Mouse (Mus musculus) heart, postnatal 4 days (tissue): ENCODE data around the gene Vps13c. TPM values are rescaled to one million over a fixed set of nuclear protein-coding genes. Genes with fewer than 3 reads are reported as not detected.

Experiments
- DNase-seq: peaks from one replicate; pipeline ENCODE4 v3.0.0; 2021
- total RNA-seq, 2 experiments: library from RNA; stranded (reverse); gene quantifications; 2 replicates each; pipeline ENCODE4 v1.2.3; 2021

Vps13c gene
- total RNA-seq: 10 to 100 TPM; 28.9 to 30.7 TPM

DNA sequence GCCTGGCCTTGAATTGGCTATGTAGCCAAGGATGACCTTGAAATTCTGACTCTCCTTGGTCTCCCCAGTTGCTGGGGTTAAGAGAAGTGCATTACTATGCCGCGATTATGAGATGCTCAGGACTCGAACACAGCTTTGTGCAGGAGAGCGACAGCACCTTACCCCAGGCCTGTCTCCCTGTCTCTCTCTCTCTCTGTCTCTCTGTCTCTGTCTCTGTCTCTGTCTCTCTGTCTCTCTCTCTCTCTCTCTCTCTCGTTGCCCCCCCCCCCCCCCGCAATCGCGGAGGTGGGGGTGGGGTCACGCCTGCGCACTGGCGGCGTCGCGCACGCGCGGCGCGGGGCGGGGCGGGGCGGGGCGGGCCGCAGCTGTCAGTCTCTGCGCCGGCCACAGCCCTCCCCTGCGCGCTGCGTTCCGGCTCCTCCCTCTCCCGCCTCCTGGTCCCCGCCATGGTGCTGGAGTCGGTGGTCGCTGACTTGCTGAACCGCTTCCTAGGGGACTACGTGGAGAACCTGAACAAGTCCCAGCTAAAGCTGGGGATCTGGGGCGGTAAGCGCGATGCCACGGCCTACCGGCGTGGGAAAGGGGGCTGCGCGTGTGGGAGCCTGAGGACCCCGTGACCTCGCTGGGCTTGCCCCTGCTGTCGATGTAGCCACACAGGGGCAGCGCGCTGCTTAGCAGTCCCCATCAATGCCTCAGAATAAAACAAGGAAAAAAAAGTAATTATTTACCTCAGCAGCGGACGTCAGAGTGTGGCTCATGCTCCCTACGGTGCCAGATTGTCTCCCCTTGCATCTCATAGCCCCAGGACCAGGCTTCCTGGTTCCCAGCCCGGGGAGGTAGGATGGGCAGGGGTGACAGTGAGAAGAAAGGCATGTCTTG, at the start of gene Vps13c:
Gene Vps13c (plus strand): TSS at position 416 of the 879 bp plus-strand sequence.
- peak; percentile 85 for DNase-seq

DNA sequence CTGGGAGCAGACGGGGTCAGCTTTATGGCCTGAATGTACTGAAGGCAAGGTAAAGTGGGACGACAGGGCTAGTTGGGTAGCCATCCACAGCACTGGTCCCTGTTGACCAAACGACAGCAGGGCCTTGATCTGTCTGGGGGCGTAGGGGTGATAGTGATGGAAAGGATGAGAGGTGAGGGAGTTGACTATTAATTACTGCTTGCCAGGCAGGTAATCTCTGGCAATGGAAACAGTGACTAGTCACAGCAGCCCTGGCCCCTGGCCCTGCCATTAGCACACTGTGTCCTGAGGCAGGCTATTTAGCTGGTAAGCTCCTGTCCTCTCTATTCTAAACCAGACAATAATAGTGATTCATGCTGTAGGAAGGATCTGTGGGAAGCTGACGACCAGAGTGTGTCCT, 47.8 kb upstream of the Vps13c start:
- no peak for DNase-seq

DNA sequence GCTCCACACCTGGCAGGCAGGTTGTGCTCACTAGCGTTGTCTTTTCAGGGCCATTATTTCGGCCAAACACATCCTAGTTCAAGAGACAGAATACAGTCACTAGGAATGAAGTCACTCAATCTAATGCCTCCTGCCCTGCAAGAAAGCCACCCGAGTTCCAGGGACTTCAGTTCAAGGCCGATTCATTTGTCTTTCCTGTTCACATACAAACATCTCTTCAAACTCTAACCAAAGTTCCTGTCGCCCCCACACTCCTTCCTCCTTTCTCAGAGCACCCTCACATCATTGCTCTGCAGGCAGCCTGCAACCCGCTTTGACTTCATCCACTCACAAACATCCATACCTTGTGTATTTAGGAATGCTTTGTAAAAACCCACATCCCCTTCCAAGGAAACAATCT, 46.7 kb upstream of the Vps13c start:
- no peak for DNase-seq

DNA sequence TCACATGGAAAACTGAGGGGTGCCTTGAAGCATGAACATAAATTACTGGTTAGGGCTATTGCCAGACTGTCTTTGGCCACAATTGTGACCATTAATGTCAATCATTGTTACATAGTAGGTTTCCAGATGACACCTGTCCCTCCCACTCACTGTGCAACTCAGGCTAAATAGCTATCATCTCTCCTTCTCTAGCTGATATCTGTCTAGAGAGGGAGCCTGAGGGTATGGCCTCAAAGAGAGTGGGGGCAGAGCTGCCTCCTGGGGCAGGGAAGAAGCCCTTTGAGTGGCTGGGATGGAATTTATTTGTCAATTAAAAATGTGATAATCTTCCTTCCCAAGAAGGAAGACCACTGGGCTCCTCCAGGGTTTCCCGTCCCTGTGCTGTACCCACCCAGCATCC, 46.0 kb upstream of the Vps13c start:
- DNase-seq: no peak

DNA sequence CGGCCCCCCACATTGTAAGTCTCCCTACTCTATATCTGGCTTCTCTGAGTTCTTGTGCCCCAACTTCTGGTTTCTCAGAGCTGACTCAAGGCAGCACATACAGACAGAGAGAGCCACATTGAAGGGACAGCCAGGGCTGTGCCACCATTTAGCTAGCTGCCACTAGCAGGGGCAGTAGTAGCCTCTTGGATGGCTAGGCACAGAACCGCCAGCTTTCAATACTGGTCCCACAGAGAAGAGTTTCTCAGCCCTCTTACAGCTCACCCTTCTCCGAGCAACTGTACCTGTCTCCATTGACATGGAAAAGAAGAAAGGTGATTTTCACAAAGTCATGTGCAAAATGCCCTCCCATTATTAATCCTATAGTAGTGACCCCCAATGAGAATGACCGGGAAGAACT, 45.5 kb upstream of the Vps13c start:
- no peak for DNase-seq

DNA sequence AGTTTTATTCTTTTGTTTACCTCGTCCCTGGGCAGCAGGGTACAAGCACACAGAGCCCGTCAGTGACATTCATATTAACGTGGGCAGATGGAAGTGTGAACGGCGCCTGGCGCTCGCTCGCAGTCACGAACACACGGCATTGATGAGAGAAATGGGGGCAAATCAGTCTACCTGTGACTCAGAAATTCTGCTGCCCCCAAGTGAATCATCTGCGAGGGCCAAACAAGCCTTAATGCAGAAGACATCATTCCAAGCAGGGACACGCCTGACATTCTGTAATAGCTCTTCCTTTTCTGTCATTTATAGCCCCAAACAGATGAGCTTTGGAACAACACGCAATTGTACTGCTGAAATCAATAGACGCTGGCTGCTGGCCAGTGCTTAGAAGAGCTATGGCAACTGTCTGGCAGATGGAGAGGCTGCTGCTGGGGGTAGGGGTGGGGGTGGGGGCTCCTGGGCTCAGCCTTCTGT, 45.0 kb upstream of the Vps13c start:
- no peak for DNase-seq

DNA sequence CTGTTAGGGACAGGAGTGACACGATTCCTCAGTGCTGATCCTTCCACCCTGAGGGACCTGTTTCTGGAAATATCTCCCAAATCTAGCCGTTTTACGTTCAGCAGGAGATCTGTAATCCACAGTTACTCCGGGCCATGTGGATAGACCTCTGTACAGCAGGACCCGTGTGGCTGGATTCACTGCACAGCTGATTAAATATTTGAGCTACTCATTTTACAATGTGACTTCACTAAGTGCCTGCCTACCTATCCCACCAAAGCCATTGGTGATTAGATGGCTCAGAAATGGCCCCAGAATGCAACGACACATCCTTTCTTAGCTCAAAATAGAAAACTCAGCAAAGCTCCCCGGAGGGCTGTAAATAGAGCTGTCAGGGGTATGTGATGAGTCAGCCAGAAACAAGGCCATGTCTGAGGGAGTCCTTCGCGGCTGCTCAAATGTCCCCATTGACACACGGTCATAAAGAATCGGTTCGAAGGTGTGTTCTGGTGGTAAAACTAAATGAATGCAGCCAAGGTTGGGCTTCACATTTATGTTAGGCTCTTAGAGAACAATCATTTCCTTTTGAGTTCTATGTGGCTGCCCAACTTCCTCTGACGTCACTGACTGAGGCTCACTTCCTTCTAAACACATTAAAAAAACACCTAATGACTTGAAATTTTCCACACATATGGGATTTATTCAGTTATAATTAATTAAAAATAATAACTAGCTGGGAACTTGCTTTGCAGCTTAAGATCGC, 40.9 kb upstream of the Vps13c start:
- DNase-seq: no peak

DNA sequence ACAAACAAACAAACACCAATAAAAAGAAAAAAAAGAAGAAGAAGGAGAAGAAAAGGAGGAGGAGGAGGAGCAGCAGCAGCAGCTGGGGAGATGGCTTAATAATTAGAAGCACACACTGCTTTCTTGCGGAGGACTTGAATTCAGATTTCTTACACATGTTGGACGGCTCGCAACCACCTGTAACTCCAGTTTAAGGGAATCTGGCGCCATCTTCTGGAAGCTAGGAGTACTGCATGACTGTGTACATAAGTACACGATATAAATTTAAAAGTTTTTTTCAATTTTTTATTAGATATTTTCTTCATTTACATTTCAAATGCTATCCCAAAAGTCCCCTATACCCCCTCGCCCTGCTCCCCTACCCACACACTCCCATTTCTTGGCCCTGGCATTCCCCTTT, 38.0 kb upstream of the Vps13c start:
- DNase-seq: peak; percentile 67

DNA sequence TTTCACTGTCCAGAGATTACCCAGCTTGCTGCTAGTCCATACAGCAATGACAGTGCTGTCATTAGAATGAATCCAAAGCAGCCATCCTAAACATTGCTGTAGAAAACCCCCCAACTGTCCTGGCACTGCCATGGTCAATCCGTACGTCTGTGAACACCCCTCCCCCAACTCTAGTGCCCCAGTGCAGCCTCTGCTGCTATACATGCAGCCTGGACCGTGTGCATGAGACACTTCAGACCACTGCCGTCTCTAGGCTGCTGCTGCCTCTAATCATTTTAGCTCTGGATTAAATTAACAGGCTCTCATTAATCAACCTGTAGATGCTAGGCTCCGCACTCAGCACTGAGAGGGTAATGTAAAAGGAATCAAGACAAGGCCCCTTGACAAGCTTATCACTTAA, 33.2 kb upstream of the Vps13c start:
- no peak for DNase-seq

DNA sequence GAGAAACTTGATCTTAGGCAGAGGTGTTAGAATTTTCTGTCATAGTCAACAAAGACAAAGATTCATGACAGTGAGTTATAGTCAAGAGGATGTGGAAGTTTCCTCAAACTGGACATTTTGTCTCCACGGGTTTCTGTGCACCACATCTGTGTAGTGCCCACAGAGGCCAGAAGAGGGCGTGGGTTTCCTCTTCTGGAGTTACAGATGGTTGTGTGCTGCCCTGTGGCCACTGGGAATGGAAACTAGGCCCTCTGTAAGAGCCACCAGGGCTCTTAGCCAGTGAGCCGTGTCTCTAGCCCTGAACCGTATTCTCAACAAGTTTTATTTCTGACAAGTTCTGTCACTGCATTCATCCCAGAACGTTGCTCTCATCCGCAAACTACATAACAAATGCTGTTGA, 29.7 kb upstream of the Vps13c start:
- DNase-seq: peak; percentile 12

DNA sequence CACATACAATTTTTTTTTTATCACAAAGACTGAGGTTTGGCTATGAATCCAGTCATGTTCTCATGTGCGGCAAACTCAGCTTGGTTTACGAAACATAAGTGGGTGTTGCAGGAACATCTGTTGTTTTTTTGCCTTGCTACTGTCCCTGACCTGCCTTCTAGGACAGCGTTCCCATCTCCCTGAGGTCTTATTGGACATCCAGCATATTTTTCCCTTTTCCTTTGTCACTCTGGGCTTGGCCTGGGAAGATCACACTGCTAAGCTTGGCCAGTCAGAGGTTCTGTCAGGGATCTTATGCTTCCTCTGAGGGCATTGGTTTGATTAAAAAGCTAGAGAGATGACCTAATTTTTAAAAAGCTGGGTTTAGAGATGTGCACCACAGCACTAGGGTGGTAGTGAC, 29.1 kb upstream of the Vps13c start:
- no peak for DNase-seq

DNA sequence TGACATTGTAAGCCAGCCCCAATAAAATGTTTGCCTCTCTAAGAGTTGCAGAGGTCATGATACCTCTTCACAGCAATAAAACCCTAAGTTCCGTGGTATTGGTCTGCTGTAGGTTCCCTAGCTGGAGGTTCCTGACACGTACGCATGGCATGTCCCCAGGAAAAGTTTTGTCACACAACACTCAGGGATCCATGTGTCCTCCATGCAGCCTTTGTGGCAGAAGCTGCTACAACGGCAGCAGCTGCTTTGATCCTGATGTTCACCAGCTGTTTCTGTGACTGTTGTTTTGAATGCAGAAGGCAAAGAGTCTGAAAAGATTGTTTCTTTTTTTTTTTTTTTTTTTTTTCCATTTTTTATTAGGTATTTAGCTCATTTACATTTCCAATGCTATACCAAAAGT, 27.0 kb upstream of the Vps13c start:
- DNase-seq: peak; percentile 42

DNA sequence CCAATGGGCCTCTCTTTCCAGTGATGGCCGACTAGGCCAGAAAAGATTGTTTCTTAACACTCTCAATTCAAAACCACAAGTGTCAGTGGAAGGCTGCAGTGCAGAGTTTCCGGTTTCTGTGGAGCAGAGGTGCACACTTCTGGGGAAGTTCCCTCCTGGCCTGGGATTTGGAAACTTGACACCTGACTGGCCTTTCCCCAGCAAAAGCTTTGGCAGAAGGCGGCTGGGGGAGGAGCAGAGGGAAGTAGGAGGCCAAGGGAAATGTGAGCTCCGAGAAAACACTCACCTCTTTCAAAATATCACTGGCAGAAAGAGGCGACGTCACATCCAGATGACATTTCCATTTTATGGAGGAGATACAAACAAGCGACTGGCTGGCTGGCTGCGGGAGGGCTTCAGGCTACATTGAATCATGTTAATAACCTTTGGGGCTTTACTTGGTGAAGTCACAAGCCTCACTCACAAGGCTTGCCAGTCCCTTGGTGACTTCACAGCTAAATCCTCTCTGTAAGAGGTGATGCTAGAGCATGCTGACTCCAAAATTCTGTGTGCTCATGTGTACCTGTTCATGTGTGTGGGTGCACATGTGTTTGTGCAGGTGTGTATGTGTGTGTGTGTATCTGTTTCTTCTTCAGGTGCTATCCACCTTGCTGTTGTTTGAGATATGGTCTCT, 26.4 kb upstream of the Vps13c start:
- DNase-seq: peak; percentile 85

DNA sequence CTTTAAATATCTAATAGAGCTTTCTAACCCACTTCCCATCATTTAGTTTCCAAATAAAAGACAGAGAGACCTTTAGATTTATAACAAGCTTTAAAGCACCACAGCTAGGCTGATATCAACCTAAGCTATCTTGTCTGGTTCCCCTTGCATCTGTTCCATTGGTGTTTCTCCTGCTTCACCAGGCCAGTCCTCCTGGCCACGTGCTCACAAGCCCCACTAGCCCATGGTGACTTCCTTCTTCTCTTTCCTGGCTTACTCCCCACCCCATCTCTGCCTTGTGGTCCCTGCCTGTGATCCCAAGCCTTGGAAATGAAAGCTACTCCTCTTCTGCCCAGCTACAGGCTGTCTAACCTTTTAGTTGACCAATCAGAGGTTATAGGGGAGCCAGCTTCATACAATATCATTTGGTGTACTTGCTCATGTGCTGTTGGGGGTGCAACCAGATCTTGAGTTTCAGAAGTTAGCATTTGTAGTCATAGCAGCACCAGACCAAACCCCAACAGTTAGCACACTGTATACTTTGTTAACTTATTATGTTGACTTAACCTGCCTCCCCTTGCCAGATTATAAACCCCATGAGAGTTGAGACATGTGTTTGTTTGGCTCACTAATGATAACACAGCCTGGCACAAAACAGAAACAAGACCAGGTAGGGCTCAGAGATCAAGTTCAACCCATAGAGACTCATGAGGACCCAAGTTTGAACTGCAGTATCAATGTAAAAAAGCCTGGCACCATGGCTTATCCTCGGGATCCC, 23.8 kb upstream of the Vps13c start:
- DNase-seq: no peak

DNA sequence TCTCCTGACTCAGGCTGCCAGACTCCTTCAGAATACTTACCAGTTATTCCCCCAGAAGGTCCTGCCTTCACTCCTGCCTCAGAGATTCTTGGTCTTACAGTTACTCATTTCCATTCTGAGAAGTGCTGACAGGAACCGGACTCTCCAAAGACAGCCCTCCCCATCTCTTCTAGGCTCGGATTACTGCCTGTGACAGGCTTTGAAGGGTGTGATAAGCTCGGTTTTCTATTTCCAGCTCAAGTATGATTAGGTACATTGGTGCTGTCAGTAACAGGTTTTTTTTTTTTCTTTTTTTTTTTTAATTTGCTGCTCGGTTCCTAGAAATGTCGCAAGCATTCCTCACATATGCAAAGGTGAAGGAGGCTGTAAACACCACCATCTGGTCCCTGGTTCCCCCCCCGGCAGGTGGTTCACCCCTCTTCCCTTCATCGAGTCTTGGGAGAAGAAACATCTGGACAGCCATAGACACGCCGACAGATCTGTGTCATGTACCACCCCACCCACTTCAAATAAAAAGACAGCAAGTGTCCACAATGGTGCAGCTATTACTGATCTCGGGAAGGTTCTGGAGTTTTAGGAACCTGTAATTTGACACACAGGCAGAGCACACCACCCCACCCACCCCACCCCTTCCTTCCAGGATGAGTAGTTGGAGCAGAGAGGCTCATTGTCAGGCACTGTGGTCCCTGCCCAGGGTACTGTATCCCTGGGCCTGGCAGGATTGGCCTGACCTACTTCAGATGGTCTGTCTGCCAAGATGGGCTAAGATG, 22.1 kb upstream of the Vps13c start:
- DNase-seq: peak; percentile 38

DNA sequence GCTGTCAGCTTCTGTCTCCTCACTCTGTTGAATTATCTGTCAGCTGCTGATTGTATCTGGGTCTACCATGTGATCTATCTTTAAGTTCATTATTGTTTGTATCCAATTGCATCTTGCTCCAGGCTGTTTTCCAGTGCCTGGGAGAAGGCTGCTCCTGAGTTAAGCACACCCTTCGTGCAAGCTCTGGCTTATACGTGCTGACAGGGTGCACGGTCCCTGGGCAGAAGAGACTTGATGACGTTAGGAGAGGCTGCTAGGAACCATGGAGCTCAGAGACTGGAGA, 21.6 kb upstream of the Vps13c start:
- DNase-seq: no peak

DNA sequence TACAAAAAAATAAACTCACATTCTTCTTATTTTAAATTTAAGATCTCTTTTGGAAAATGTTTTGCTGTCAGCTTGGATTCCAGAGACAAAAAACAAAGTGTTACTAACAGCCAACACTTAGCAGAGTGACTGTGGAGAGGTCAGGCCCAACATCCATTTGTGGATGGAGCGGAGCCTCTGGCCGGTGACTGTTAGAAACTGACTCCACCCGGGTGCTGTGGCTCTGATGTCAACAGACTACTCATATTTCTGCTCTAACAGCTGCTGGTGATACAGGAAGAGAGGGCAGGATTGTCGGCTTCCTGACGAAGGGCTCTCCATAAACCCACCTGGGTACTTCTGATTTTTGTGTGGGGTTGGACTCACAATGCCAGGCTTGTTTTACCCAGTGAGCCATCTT, 17.1 kb upstream of the Vps13c start:
- no peak for DNase-seq

DNA sequence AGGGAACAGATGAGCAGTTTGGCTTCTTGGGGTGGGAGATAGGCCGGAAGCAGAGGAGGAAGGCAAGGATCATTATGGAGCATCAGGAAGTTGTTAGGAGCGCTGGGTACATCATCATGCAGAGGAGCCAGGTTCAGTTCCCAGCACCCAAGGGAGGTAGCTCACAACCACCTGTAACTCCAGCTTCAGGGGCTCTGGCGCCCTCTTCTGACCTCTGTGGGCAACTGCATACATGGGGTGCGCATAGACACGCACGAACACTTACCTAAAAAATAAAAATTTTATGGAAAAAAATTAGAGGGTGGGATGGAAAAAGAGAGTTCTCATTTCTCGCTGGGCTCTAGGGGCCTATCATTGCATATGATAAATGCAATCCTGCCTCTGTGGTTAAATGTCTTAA, 14.7 kb upstream of the Vps13c start:
- no peak for DNase-seq

DNA sequence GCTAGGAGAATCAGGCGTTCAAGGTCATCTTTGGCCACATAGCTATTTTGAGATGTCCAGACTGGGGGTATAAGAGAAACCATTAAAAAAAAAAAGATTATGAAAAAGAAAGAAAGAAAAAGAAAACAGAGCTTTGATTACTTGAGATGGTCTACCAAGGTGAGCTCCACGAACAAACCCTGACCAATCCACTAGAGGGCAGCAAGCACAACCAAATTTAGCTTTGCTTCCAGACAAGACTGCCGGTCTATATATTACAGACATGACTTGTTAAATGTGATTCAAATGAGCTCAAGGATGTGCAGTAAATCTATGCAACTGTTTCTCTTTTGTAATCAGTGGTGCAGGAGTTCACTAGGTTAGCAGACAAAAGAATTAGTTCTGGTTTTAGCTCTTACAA, 12.0 kb upstream of the Vps13c start:
- DNase-seq: peak; percentile 71

DNA sequence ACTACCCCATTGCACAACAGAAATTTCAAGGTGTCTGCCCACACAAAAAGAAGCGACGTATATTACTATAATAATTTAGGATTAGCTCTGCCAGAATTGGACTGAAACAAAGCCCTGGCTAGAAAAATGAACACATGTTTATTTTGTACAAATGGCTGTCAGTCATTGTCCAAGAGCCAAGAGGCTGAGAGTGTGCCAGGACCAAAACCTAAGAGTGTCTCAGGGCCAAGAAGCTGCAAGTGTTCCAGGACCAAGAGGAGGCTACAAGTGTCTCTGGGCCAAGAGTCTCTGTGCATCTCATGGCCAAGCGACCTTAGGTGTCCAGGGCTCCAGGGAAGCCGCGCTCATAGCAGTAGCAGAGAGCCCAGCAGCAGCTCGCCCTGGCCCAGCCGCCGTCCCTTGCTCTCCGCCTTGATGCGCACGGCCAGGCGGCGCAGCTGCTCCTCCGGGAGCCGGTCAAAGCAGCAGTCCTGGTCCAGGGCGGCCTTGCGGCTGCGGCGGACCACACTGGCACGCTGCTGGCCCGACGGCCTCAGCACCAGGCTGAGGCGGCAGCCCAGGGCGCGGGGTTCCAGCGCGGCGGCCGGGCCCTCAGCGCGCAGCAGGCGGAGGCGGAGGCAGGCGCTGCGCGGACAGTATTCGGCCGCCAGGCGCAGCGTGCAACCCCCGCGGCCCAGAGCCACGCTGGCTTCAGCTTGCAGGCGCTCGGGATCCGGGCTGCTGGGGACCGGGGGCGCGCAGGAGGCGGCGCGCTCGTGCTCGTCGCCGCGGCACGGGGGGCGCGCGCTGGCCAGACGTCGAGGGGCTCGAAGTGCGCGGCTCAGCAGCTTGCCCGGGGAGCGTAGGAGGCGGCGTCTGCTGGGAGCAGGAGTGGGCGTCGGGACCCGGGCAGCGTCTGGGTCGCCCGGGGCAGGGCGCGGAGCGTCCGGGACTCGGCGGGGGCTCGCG, 9.5 kb upstream of the Vps13c start:
- DNase-seq: peak; percentile 53
